Mouse (Mus musculus) kidney, postnatal 0 days (tissue): Measurements from ENCODE around the gene Arf6. TPM values are rescaled to one million over a fixed set of nuclear protein-coding genes. Genes with fewer than 3 reads are reported as not detected.

Experiments used
- ATAC-seq: fragments of 200-750 bp; cut with Nextera tagmentation; replicated peaks from 2 replicates; pipeline ENCODE4 v1.8.0; 2017; ENCODE audit warnings: low read depth, moderate number of reproducible peaks, moderate TSS enrichment, moderate library complexity; ENCODE audit not compliant: low FRiP score
- DNase-seq: peaks from one replicate; pipeline ENCODE4 v3.0.0-alpha.2; 2016; ENCODE audit warnings: low spot score
- H3K27ac ChIP-seq: fragments of 300-500 bp; sonication (generic); 2 replicates; pipeline ENCODE4 v1.5.1; 2014; ENCODE audit warnings: mild to moderate bottlenecking
- H3K27me3 ChIP-seq: fragments of 300-500 bp; sonication (generic); 2 replicates; pipeline ENCODE4 v1.6.1; 2014; ENCODE audit warnings: low read length, mixed read lengths; ENCODE audit not compliant: insufficient read depth
- H3K36me3 ChIP-seq: fragments of 300-500 bp; sonication (generic); 2 replicates; pipeline ENCODE4 v1.6.1; 2014; ENCODE audit warnings: low read length, mixed read lengths; ENCODE audit not compliant: insufficient read depth
- H3K4me1 ChIP-seq: fragments of 300-500 bp; sonication (generic); replicated peaks from 2 replicates; pipeline ENCODE4 v1.6.1; 2014; ENCODE audit warnings: antibody characterized with exemption, low read length, mixed read lengths; ENCODE audit not compliant: insufficient read depth
- H3K4me2 ChIP-seq: fragments of 300-500 bp; sonication (generic); 2 replicates; pipeline ENCODE4 v1.6.1; 2014; ENCODE audit warnings: mild to moderate bottlenecking, low read length, moderate library complexity, mixed read lengths
- H3K4me3 ChIP-seq: fragments of 300-500 bp; sonication (generic); replicated peaks from 2 replicates; pipeline ENCODE4 v1.5.1; 2014; ENCODE audit warnings: low read depth, low read length
- H3K9ac ChIP-seq: fragments of 300-500 bp; sonication (generic); 2 replicates; pipeline ENCODE4 v1.6.1; 2014; ENCODE audit warnings: low read depth, low read length
- H3K9me3 ChIP-seq: fragments of 300-500 bp; sonication (generic); replicated peaks from 2 replicates; pipeline ENCODE4 v1.6.1; 2016; ENCODE audit warnings: low read length, inconsistent platforms, mixed read lengths
- CTCF ChIP-seq: IDR thresholded peaks from 2 replicates; pipeline ENCODE4 v1.5.1; 2016; ENCODE audit warnings: antibody characterized with exemption, low read depth, mild to moderate bottlenecking, moderate library complexity
- WGBS: fragments of 180-500 bp; shearing (Covaris S2); extraction: QIAGEN DNeasy Blood & Tissue Kit; methylation state at CpG from one replicate; pipeline ENCODE4 v1.1.7; 2014; 5-methylcytosine and 5-hydroxymethylcytosine counted together
- polyA plus RNA-seq: library from polyadenylated mRNA; unstranded; fragments of >200 nt; fragmentation: Nextera tagmentation; extraction: Ambion mirVana; gene quantifications from 2 replicates; pipeline ENCODE4 v1.2.1, GENCODE M21; 2015

Gene Arf6
- polyA plus RNA-seq, 1 experiment from 2014 or later, result 70.7 TPM

- no peak for TF ChIP-seq CTCF
- H3K4me1 ChIP-seq, result no peaks in the 10 kb centered on the region
- no peaks in the 10 kb centered on the region for H3K36me3 ChIP-seq
- H3K27me3 ChIP-seq, result no peaks in the 10 kb centered on the region
- no peak overlapping the region for H3K9ac ChIP-seq
- H3K9me3 ChIP-seq, result no peaks in the 10 kb centered on the region
- WGBS, result 41% methylated on average over 7 of the region's 7 CpGs
- ATAC-seq (no peak), DNase-seq (no peak)
- H3K4me3 ChIP-seq, result no peak overlapping the region
- no peak overlapping the region for H3K4me2 ChIP-seq
- H3K27ac ChIP-seq, result no peak overlapping the region
Observed at GRCm38 (mm10) chr12:69389273-69389938, 17.5 kb downstream of the Arf6 start.

- WGBS, result 61% methylated on average over 7 of the region's 7 CpGs
- Histone ChIP-seq H3K27me3 (no peaks in the 10 kb centered on the region), H3K9ac (no peak overlapping the region), H3K4me3 (no peak overlapping the region), H3K27ac (no peak overlapping the region), H3K9me3 (no peaks in the 10 kb centered on the region), H3K4me1 (no peaks in the 10 kb centered on the region), H3K4me2 (no peak overlapping the region), H3K36me3 (no peaks in the 10 kb centered on the region)
- ATAC-seq, result no peak
- TF ChIP-seq CTCF, result no peak
- no peak for DNase-seq
Observed at GRCm38 (mm10) chr12:69390000-69390698, 18.2 kb downstream of the Arf6 start.

GRCm38 (mm10) chr12:69393076-69393475 is 21.1 kb downstream of the Arf6 start:
- Histone ChIP-seq H3K27me3 (no peaks in the 10 kb centered on the region), H3K4me1 (no peaks in the 10 kb centered on the region), H3K9me3 (no peaks in the 10 kb centered on the region), H3K36me3 (no peaks in the 10 kb centered on the region), H3K27ac (no peak overlapping the region), H3K9ac (no peak overlapping the region), H3K4me2 (no peak overlapping the region), H3K4me3 (no peak overlapping the region)
- 78% methylated on average over 10 of the region's 10 CpGs for WGBS
- DNase-seq (no peak), ATAC-seq (no peak)
- no peak for TF ChIP-seq CTCF

- Histone ChIP-seq H3K4me2 (no peak overlapping the region), H3K4me1 (no peaks in the 10 kb centered on the region), H3K9ac (no peak overlapping the region), H3K4me3 (no peak overlapping the region), H3K27ac (no peak overlapping the region), H3K27me3 (no peaks in the 10 kb centered on the region), H3K9me3 (no peaks in the 10 kb centered on the region), H3K36me3 (no peaks in the 10 kb centered on the region)
- WGBS, result 74% methylated on average over 6 of the region's 6 CpGs
- DNase-seq (no peak), ATAC-seq (no peak)
- TF ChIP-seq CTCF, result no peak
Observed at GRCm38 (mm10) chr12:69394456-69394855, 22.5 kb downstream of the Arf6 start.

- ATAC-seq, result no peak
- H3K27ac ChIP-seq, result no peak overlapping the region
- no peaks in the 10 kb centered on the region for H3K27me3 ChIP-seq
- no peak overlapping the region for H3K4me2 ChIP-seq
- no peaks in the 10 kb centered on the region for H3K9me3 ChIP-seq
- TF ChIP-seq CTCF, result no peak
- H3K9ac ChIP-seq, result no peak overlapping the region
- no peak overlapping the region for H3K4me3 ChIP-seq
- WGBS, result 80% methylated on average over 4 of the region's 4 CpGs
- no peak for DNase-seq
- H3K36me3 ChIP-seq, result no peaks in the 10 kb centered on the region
- H3K4me1 ChIP-seq, result no peaks in the 10 kb centered on the region
Observed at GRCm38 (mm10) chr12:69400367-69400766, 28.4 kb downstream of the Arf6 start.

- no peak for DNase-seq
- H3K36me3 ChIP-seq, result no peaks in the 10 kb centered on the region
- ATAC-seq, result no peak
Observed at GRCm38 (mm10) chr12:69400871-69401286, 28.9 kb downstream of the Arf6 start.

More at GRCm38 (mm10) chr12:69400871-69401286, 28.9 kb downstream of the Arf6 start:
- no peaks in the 10 kb centered on the region for H3K4me1 ChIP-seq
- 9% methylated on average over 2 of the region's 2 CpGs for WGBS
- TF ChIP-seq CTCF, result peak; percentile 17; the same call in 1 of the 2 replicates
- no peak overlapping the region for H3K4me3 ChIP-seq
- no peak overlapping the region for H3K27ac ChIP-seq
- no peaks in the 10 kb centered on the region for H3K27me3 ChIP-seq
- H3K9ac ChIP-seq, result no peak overlapping the region
- H3K9me3 ChIP-seq, result no peaks in the 10 kb centered on the region
- H3K4me2 ChIP-seq, result no peak overlapping the region
